Mouse (Mus musculus): ENCODE data around the gene Caskin1.

The Caskin1 gene

GRCm38 (mm10) chr17:24494627-24495335, 6.4 kb downstream of the Caskin1 start:
- peak; percentile 72 for DNase-seq (ENCODE audit: low read depth, low spot score)

- DNase-seq (ENCODE audit: low read depth, low spot score), result no peak
Observed at GRCm38 (mm10) chr17:24495443-24495842, 7.0 kb downstream of the Caskin1 start.

- DNase-seq (ENCODE audit: low read depth, low spot score), result no peak
Observed at GRCm38 (mm10) chr17:24496026-24496425, 7.6 kb downstream of the Caskin1 start.

- peak; percentile 29 for DNase-seq (ENCODE audit: low read depth, low spot score)
Observed at GRCm38 (mm10) chr17:24502208-24502607, 13.8 kb downstream of the Caskin1 start.

GRCm38 (mm10) chr17:24504085-24504484, 15.7 kb downstream of the Caskin1 start:
- DNase-seq (ENCODE audit: low read depth, low spot score), result no peak

- no peak for DNase-seq (ENCODE audit: low read depth, low spot score)
Observed at GRCm38 (mm10) chr17:24505286-24505955, 17.0 kb downstream of the Caskin1 start.

GRCm38 (mm10) chr17:24506332-24507070, 18.1 kb downstream of the Caskin1 start:
- no peak for DNase-seq (ENCODE audit: low read depth, low spot score)

- no peak for DNase-seq (ENCODE audit: low read depth, low spot score)
Observed at GRCm38 (mm10) chr17:24507129-24507664, 18.8 kb downstream of the Caskin1 start.

- DNase-seq (ENCODE audit: low read depth, low spot score), result no peak
Observed at GRCm38 (mm10) chr17:24507806-24508460, 19.5 kb downstream of the Caskin1 start.

- DNase-seq (ENCODE audit: low read depth, low spot score), result peak; percentile 32
Observed at GRCm38 (mm10) chr17:24513609-24514008, 25.2 kb downstream of the Caskin1 start.

- no peak for DNase-seq (ENCODE audit: low read depth, low spot score)
Observed at GRCm38 (mm10) chr17:24514270-24515257, 26.2 kb downstream of the Caskin1 start.

GRCm38 (mm10) chr17:24520450-24520849, 32.0 kb downstream of the Caskin1 start:
- DNase-seq (ENCODE audit: low read depth, low spot score), result no peak

GRCm38 (mm10) chr17:24524734-24525133, 36.3 kb downstream of the Caskin1 start:
- no peak for DNase-seq (ENCODE audit: low read depth, low spot score)

- DNase-seq (ENCODE audit: low read depth, low spot score), result peak; percentile 21
Observed at GRCm38 (mm10) chr17:24527315-24527714, 38.9 kb downstream of the Caskin1 start.

GRCm38 (mm10) chr17:24527723-24528559, 39.5 kb downstream of the Caskin1 start, which contains the start of gene Traf7:
Gene Traf7, minus strand, starts transcription at chr17:24527938.
- DNase-seq (ENCODE audit: low read depth, low spot score), result peak; percentile 97

GRCm38 (mm10) chr17:24528560-24528918, 40.1 kb downstream of the Caskin1 start:
- peak; percentile 75 for DNase-seq (ENCODE audit: low read depth, low spot score)

- peak; percentile 74 for DNase-seq (ENCODE audit: low read depth, low spot score)
Observed at GRCm38 (mm10) chr17:24529007-24529451, 40.6 kb downstream of the Caskin1 start.

- no peak for DNase-seq (ENCODE audit: low read depth, low spot score)
Observed at GRCm38 (mm10) chr17:24529883-24530282, 41.5 kb downstream of the Caskin1 start.

- no peak for DNase-seq (ENCODE audit: low read depth, low spot score)
Observed at GRCm38 (mm10) chr17:24530361-24531050, 42.1 kb downstream of the Caskin1 start.
